Mouse (Mus musculus): ENCODE measurements around the gene Mast3.

DNA sequence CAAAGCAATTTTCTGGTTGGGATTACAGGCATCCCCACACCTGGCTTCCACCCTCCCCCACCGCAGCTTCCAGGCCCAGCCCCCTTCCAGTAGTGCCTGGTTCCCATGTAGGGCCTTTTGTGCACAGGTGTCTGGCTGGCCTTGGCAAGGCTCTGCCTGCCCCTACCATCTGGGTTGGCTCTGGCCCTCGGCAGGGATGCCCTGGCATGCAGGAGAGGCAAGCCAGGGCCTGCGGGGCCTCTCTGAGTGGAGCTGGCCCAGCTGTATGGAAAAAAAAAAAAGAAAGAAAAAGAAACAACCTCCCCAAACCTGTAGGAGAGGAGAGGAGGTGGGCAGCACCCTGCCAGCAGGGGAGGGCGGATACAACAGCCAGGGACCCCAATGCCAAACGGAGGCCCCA is 31.4 kb downstream of the Mast3 start:
- no peak for TF ChIP-seq CTCF (IDR thresholded peaks at IDR 0.05; ENCODE audit: extremely low read depth, insufficient read depth, low read length)
- no peak for TF ChIP-seq POLR2A (IDR thresholded peaks at IDR 0.05; ENCODE audit: extremely low read depth, insufficient read depth, low read length)

Measured in cortical plate, adult 2 months (tissue).